Mouse (Mus musculus) heart, embryonic 13.5 days (tissue): ENCODE data around the gene D6Ertd527e. TPM values are rescaled to one million over a fixed set of nuclear protein-coding genes. Genes with fewer than 3 reads are reported as not detected.

Experiments
- ATAC-seq: fragments of 200-750 bp; cut with Nextera tagmentation; 2 replicates; pipeline ENCODE4 v1.8.0; 2017; ENCODE audit warnings: moderate TSS enrichment; ENCODE audit not compliant: insufficient number of reproducible peaks, low FRiP score, low TSS enrichment; ENCODE audit errors: extremely low read depth
- H3K27ac ChIP-seq: fragments of 300-500 bp; sonication (generic); replicated peaks from 2 replicates; pipeline ENCODE4 v1.5.1; 2015; ENCODE audit warnings: moderate library complexity, mild to moderate bottlenecking, inconsistent platforms
- H3K27me3 ChIP-seq: fragments of 300-500 bp; sonication (generic); replicated peaks from 2 replicates; pipeline ENCODE4 v1.6.1; 2015; ENCODE audit warnings: mild to moderate bottlenecking, inconsistent platforms
- H3K36me3 ChIP-seq: fragments of 300-500 bp; sonication (generic); 2 replicates; pipeline ENCODE4 v1.6.1; 2015; ENCODE audit warnings: mild to moderate bottlenecking, inconsistent platforms
- H3K4me1 ChIP-seq: fragments of 300-500 bp; sonication (generic); 2 replicates; pipeline ENCODE4 v1.6.1; 2015; ENCODE audit warnings: inconsistent platforms
- H3K4me2 ChIP-seq: fragments of 300-500 bp; sonication (generic); 2 replicates; pipeline ENCODE4 v1.6.1; 2015; ENCODE audit warnings: inconsistent platforms, mild to moderate bottlenecking, moderate library complexity
- H3K4me3 ChIP-seq: fragments of 300-500 bp; sonication (generic); 2 replicates; pipeline ENCODE4 v1.5.1; 2015; ENCODE audit warnings: moderate library complexity, mild to moderate bottlenecking, inconsistent platforms
- H3K9ac ChIP-seq: fragments of 300-500 bp; sonication (generic); 2 replicates; pipeline ENCODE4 v1.6.1; 2015; ENCODE audit warnings: inconsistent platforms, mild to moderate bottlenecking, moderate library complexity
- H3K9me3 ChIP-seq: fragments of 300-500 bp; sonication (generic); 2 replicates; pipeline ENCODE4 v1.6.1; 2016; ENCODE audit warnings: inconsistent platforms
- WGBS: fragments of 180-500 bp; shearing (Covaris S2); methylation state at CpG from one replicate; pipeline ENCODE4 v1.1.7; 2015; ENCODE audit warnings: mixed read lengths; 5-methylcytosine and 5-hydroxymethylcytosine counted together
- polyA plus RNA-seq: library from polyadenylated mRNA; unstranded; fragments of >200 nt; fragmentation: Nextera tagmentation; extraction: Ambion mirVana; gene quantifications from 2 replicates; pipeline ENCODE4 v1.2.1, GENCODE M21; 2015

D6Ertd527e gene
- polyA plus RNA-seq, 1 experiment from 2014 or later: 0.33 TPM

DNA sequence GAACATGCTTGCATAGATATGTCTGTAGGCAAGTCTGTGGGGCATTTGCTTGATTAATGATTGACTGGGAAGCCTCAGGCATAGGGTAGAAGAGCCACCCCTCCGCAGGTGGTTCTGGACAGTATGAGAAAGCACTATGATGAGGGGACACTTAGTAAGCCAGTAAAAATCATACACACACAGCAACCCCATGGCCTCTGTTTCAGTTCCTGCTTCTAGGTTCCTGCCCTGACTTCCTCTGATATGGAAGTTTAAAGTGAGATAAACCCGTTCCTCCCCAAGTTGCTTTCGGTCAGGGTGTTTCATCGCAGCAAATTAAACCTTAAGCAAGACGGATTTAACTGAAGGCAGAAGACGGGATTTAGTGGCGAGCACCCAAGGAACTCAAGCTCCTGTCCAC is 26.1 kb downstream of the D6Ertd527e start:
- ATAC-seq: no peak
- no peak overlapping the region for H3K4me3 ChIP-seq
- no peak overlapping the region for H3K27ac ChIP-seq
- no peak overlapping the region for H3K4me2 ChIP-seq
- peaks cover 1% of the 10 kb centered on the region for H3K36me3 ChIP-seq
- no peaks in the 10 kb centered on the region for H3K27me3 ChIP-seq
- peaks cover 10% of the 10 kb centered on the region for H3K4me1 ChIP-seq
- 83% methylated on average over 7 of the region's 7 CpGs for WGBS
- no peaks in the 10 kb centered on the region for H3K9me3 ChIP-seq
- H3K9ac ChIP-seq: no peak overlapping the region

DNA sequence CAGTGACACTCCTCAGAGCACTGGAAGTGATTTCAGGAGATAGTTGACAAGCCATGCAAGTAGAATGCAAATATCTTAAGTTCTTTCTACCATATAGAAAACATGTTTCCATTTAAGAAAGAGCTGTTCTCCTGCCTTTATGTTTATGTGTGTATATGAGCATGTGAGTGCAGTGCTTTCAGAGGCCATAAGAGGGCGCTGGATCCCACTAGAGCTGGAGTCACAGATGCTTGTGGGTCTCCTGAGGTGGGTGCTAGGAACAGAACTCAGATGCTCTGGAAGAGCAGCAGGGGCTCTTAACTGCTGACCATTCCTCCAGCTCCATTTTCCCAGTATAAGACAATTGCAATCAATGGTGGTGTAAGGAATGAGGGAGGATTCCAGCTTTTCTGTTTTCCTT is 26.5 kb downstream of the D6Ertd527e start:
- Histone ChIP-seq H3K27ac (no peak overlapping the region), H3K36me3 (peaks cover 6% of the 10 kb centered on the region), H3K4me1 (peaks cover 10% of the 10 kb centered on the region), H3K9ac (no peak overlapping the region), H3K4me3 (no peak overlapping the region), H3K27me3 (no peaks in the 10 kb centered on the region), H3K9me3 (no peaks in the 10 kb centered on the region), H3K4me2 (no peak overlapping the region)
- 71% methylated on average over 1 of the region's 1 CpGs for WGBS
- ATAC-seq: no peak

DNA sequence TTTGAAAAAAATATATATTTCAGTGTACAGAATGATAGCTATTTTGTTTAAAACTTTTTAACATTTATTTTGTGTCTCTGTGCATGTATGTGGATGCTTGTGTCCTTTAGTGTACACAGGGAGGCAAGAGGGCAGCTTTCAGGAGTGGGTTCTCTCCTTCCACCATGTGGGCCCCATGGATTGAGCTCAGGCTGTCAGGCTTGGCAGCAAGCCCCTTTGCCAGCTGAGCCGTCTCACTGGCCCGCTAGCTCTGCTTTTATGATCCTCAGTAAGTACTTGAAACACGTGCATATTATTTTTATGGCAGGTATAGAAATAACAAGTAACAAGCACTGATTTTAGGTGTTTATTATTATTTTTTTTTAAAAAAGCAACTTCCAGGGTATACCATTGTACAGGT is 29.0 kb downstream of the D6Ertd527e start:
- ATAC-seq: no peak
- 80% methylated on average over 3 of the region's 3 CpGs for WGBS
- no peak overlapping the region for H3K9ac ChIP-seq

DNA sequence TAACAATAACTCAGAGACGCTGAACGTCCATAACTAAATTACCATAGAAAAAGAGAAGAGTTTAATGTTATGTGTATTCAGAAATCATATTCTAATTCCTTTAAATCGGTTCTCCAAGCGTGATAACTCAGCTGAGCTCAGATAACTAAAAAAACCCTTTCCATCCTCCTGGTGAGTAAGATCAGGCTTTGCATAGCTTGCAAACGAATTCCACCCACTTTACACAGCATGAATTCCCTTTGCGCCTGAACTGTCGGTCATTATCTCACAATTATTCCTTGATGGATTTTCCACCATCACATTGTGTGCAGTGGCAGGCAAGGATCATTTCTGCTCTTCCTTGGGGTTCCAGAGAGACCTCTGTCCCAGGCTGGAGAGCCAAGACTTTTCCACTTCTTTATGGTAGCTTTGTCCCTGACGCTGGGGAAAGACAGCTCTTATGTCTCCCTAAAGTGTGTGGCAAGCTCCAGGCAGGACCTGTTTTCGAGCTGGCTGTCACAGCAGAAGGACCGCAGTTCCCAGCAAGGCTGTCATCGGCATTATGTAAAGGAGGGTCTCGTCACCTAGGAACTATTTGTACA is 29.5 kb downstream of the D6Ertd527e start:
- Histone ChIP-seq H3K4me2 (no peak overlapping the region), H3K4me3 (no peak overlapping the region), H3K9me3 (no peaks in the 10 kb centered on the region), H3K27me3 (no peaks in the 10 kb centered on the region), H3K4me1 (no peaks in the 10 kb centered on the region), H3K27ac (no peak overlapping the region), H3K9ac (no peak overlapping the region), H3K36me3 (peaks cover 13% of the 10 kb centered on the region)
- whole genome bisulfite sequencing: 62% methylated on average over 12 of the region's 12 CpGs
- no peak for ATAC-seq

More for the DNA sequence above, 29.0 kb downstream of the D6Ertd527e start:
- Histone ChIP-seq H3K27me3 (no peaks in the 10 kb centered on the region), H3K4me2 (no peak overlapping the region), H3K4me1 (no peaks in the 10 kb centered on the region), H3K9me3 (no peaks in the 10 kb centered on the region), H3K4me3 (no peak overlapping the region), H3K36me3 (peaks cover 13% of the 10 kb centered on the region), H3K27ac (no peak overlapping the region)

DNA sequence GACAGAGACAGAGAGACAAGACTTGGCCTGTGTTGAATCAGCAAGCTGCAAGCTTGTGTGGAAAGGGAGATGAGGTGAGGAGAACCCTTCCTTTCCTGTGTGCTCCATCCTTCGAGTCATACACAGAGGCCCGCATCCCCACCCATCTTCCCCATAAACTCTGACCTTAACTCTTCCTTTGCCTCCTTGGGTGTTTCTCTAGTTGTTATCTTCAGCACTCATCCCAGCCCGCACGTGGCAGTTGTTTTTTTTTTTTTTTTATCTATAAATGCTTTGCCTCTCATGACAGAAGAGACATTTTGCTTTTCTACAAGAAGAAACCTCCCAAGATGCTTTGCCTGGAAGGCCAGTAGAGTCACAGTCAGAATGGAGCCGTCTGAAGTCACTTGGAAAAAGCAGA is 33.9 kb downstream of the D6Ertd527e start:
- Histone ChIP-seq H3K27me3 (no peaks in the 10 kb centered on the region), H3K4me1 (peaks cover 7% of the 10 kb centered on the region), H3K9ac (no peak overlapping the region), H3K27ac (no peak overlapping the region), H3K36me3 (peaks cover 13% of the 10 kb centered on the region), H3K9me3 (no peaks in the 10 kb centered on the region), H3K4me3 (no peak overlapping the region), H3K4me2 (no peak overlapping the region)
- WGBS: 52% methylated on average over 5 of the region's 5 CpGs
- ATAC-seq: no peak

DNA sequence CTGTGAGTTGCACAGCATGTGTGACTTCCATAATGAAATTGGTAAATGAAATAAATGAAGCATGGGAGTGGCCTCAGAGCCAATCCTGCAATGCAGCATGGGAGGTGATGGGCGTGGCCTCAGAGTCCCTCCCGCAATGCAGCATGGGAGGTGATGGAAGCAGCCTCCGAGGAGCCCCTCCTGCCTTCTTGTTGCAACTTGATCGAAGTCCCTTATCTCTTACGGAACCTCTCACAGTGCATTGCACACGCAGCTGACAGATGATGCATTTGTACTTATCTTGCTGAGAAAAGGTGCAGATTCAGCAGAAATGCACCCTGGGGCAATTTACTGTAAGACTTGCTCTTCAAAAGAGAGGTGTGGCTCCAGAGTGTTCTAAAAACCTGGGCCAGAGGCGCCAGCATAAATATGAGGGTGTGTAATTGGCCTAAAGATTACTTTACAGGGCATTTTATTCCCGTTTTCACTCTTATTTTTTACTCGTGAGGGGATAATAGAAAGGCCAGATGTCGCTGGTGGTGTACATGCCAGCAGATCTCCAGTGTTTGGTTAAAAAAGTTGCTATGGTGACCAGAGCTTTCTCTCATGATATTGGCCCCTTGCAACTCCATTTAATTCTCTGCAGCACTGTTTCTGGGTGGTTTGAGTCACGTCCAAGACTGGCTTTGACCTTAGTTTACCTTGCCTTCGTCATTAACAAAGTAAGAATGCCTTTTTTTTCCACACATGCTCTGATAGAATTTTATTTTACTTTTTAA is 35.4 kb downstream of the D6Ertd527e start:
- Histone ChIP-seq H3K9ac (no peak overlapping the region), H3K9me3 (no peaks in the 10 kb centered on the region), H3K27ac (no peak overlapping the region), H3K36me3 (peaks cover 13% of the 10 kb centered on the region), H3K4me2 (no peak overlapping the region), H3K4me1 (peaks cover 15% of the 10 kb centered on the region), H3K4me3 (no peak overlapping the region), H3K27me3 (no peaks in the 10 kb centered on the region)
- ATAC-seq: no peak
- 67% methylated on average over 12 of the region's 12 CpGs for WGBS

DNA sequence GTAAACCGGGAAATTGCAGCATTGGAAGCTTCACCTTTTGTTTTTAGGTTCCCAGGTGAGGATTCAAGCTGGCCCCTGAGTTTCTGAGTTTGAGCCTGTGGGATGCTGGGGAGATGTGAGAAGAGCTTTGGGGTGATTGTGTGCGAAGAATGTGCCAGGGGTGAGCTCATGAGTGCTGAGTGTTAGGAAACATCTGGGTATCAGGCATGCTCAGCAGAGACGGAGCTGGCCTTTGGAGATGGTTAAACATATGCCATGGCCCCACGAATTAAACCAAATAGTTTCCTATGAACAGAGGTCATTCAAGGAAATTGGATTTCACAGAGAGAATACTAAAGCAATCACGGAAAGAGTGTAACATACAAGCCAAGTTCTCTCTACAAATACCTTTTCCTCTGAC is 37.7 kb downstream of the D6Ertd527e start:
- no peak overlapping the region for H3K27ac ChIP-seq
- WGBS: 55% methylated on average over 5 of the region's 5 CpGs

DNA sequence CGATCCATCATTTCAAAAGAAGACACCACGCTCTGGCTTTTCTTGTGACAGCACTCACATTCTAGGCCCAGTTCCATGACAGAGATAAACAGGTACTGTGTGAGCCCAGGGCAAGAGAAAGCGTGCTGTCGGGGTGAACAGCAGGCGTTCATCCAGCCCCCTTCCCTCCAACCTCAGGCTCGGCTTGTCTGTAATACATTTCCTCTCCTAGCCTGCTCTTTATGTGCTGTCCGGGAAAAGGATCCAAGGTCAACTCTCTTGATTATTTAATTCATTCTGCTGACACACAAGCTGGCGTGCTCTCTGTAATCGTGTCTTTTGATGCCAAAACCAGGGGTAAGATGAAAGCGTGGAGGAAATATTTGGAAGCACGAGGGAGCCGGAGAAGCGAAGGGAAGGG is 39.0 kb downstream of the D6Ertd527e start:
- H3K36me3 ChIP-seq: no peaks in the 10 kb centered on the region
- H3K9ac ChIP-seq: no peak overlapping the region
- H3K9me3 ChIP-seq: no peaks in the 10 kb centered on the region
- H3K4me1 ChIP-seq: peaks cover 15% of the 10 kb centered on the region
- no peak overlapping the region for H3K4me2 ChIP-seq
- whole genome bisulfite sequencing: 55% methylated on average over 13 of the region's 13 CpGs
- no peaks in the 10 kb centered on the region for H3K27me3 ChIP-seq
- 0 out of 2 replicates have a peak overlapping the region, but pooled peaks have one; percentile 17 for H3K27ac ChIP-seq
- H3K4me3 ChIP-seq: no peak overlapping the region
- no peak for ATAC-seq

More for the DNA sequence above, 37.7 kb downstream of the D6Ertd527e start:
- no peak overlapping the region for H3K9ac ChIP-seq
- H3K4me1 ChIP-seq: peaks cover 15% of the 10 kb centered on the region
- no peak overlapping the region for H3K4me3 ChIP-seq
- no peak for ATAC-seq
- H3K36me3 ChIP-seq: no peaks in the 10 kb centered on the region
- no peaks in the 10 kb centered on the region for H3K27me3 ChIP-seq
- H3K4me2 ChIP-seq: no peak overlapping the region
- no peaks in the 10 kb centered on the region for H3K9me3 ChIP-seq

DNA sequence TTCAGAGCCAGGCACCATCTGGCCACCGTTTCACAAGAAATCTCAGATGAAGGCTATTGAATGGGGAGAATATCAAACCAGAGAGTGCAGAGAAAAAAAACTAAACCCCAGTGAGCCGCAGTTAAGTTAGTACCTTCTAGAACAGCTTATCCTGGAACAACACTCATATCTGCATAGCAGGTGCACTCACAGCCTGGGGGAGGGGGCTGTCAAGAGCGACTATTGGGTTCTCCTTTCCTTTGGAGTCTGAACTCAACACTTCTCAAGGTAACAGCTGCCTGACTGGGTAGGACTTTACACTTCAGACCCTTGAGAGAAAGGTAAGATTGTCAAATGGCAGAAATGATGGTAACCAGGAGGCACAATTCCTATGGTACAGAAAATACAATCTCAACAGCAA is 43.4 kb downstream of the D6Ertd527e start:
- no peak for ATAC-seq
- Histone ChIP-seq H3K9ac (no peak overlapping the region), H3K27me3 (no peaks in the 10 kb centered on the region), H3K27ac (no peak overlapping the region), H3K4me2 (no peak overlapping the region), H3K9me3 (no peaks in the 10 kb centered on the region), H3K36me3 (no peaks in the 10 kb centered on the region), H3K4me1 (peaks cover 22% of the 10 kb centered on the region), H3K4me3 (no peak overlapping the region)
- 60% methylated on average over 3 of the region's 3 CpGs for WGBS

DNA sequence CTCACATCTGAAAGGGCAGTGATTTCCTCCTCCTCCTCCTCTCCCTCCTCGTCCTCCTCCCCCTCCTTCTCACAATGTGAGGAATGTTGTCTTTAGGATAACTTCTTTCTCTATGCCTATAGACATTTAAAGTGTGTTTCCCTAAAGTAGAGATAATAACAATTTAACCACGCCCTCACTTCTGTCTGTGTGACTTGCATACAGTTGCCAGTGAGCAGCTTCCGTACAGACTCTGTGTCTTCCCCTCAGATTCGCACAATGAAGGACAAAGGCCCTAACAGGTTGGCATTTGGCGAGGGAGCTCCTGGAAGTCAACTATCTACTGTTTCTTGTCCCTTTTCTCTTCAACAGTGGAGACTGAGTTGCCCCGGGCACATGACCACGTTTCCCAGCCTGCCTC is 45.9 kb downstream of the D6Ertd527e start:
- H3K36me3 ChIP-seq: no peaks in the 10 kb centered on the region
- no peaks in the 10 kb centered on the region for H3K9me3 ChIP-seq
- H3K4me2 ChIP-seq: no peak overlapping the region
- no peak overlapping the region for H3K9ac ChIP-seq
- H3K27ac ChIP-seq: 0 out of 2 replicates have a peak overlapping the region, but pooled peaks have one; percentile 15
- ATAC-seq: no peak
- no peak overlapping the region for H3K4me3 ChIP-seq
- H3K27me3 ChIP-seq: no peaks in the 10 kb centered on the region
- peaks cover 25% of the 10 kb centered on the region for H3K4me1 ChIP-seq
- WGBS: 56% methylated on average over 7 of the region's 7 CpGs

DNA sequence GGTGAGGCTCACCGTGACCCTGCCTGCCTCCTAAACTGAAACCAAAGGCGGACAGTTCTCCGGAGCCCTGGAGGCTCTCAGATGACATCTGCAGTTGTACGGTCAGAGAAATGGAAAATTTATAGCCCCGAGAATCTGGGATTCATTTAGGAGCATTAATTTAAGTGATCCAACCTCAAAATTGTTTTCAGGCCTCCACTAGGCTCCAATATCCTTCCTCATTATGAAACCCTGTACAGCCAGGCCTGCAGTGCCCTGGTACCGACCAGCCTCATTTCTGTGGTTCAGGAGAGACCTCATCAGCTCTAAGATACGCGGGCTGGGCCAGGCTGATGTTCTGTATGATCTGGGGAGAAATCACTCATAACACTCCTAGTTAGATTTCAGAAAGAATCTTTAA is 46.9 kb downstream of the D6Ertd527e start:
- Histone ChIP-seq H3K27me3 (no peaks in the 10 kb centered on the region), H3K4me3 (no peak overlapping the region), H3K4me1 (peaks cover 25% of the 10 kb centered on the region), H3K9me3 (no peaks in the 10 kb centered on the region), H3K27ac (no peak overlapping the region), H3K4me2 (no peak overlapping the region), H3K36me3 (no peaks in the 10 kb centered on the region), H3K9ac (no peak overlapping the region)
- WGBS: 89% methylated on average over 8 of the region's 8 CpGs
- ATAC-seq: no peak
